Mouse (Mus musculus) hindbrain, embryonic 14.5 days (tissue): ENCODE data around the gene Txndc5. TPM values are rescaled to one million over a fixed set of nuclear protein-coding genes. Genes with fewer than 3 reads are reported as not detected.

ENCODE experiments used
- ATAC-seq: fragments of 200-750 bp; cut with Nextera tagmentation; 2 replicates; pipeline ENCODE4 v1.8.0; 2017; ENCODE audit warnings: moderate number of reproducible peaks, mild to moderate bottlenecking, moderate TSS enrichment, moderate library complexity; ENCODE audit not compliant: low FRiP score
- DNase-seq: peaks from one replicate; pipeline ENCODE4 v3.0.0-alpha.2; 2015; ENCODE audit warnings: low spot score
- H3K27ac ChIP-seq: fragments of 300-500 bp; sonication (generic); 2 replicates; pipeline ENCODE4 v1.5.1; 2014; ENCODE audit warnings: mild to moderate bottlenecking, moderate library complexity
- H3K27me3 ChIP-seq: fragments of 300-500 bp; sonication (generic); 2 replicates; pipeline ENCODE4 v1.6.1; 2014; ENCODE audit warnings: mild to moderate bottlenecking, low read length, mixed read lengths; ENCODE audit not compliant: control insufficient read depth, insufficient read depth
- H3K36me3 ChIP-seq: fragments of 300-500 bp; sonication (generic); replicated peaks from 2 replicates; pipeline ENCODE4 v1.6.1; 2014; ENCODE audit not compliant: control insufficient read depth, insufficient read depth
- H3K4me1 ChIP-seq: fragments of 300-500 bp; sonication (generic); replicated peaks from 2 replicates; pipeline ENCODE4 v1.6.1; 2014; ENCODE audit warnings: antibody characterized with exemption, low read length, mixed read lengths; ENCODE audit not compliant: control insufficient read depth, insufficient read depth
- H3K4me2 ChIP-seq: fragments of 300-500 bp; sonication (generic); replicated peaks from 2 replicates; pipeline ENCODE4 v1.6.1; 2014; ENCODE audit warnings: mild to moderate bottlenecking, moderate library complexity
- H3K4me3 ChIP-seq: fragments of 300-500 bp; sonication (generic); replicated peaks from 2 replicates; pipeline ENCODE4 v1.5.1; 2014; ENCODE audit warnings: mild to moderate bottlenecking, low read length
- H3K9ac ChIP-seq: fragments of 300-500 bp; sonication (generic); 2 replicates; pipeline ENCODE4 v1.6.1; 2014
- H3K9me3 ChIP-seq: fragments of 300-500 bp; sonication (generic); 2 replicates; pipeline ENCODE4 v1.6.1; 2016; ENCODE audit warnings: low read length; ENCODE audit not compliant: control insufficient read depth
- WGBS: fragments of 180-500 bp; shearing (Covaris S2); extraction: QIAGEN DNeasy Blood & Tissue Kit; methylation state at CpG from one replicate; pipeline ENCODE4 v1.1.7; 2014; 5-methylcytosine and 5-hydroxymethylcytosine counted together
- polyA plus RNA-seq: library from polyadenylated mRNA; unstranded; fragments of >200 nt; fragmentation: Nextera tagmentation; extraction: Ambion mirVana; gene quantifications from 2 replicates; pipeline ENCODE4 v1.2.1, GENCODE M21; 2014

Txndc5 gene
- polyA plus RNA-seq, 1 experiment from 2014 or later, result 102 TPM

- H3K9ac ChIP-seq, result no peak overlapping the region
- no peak overlapping the region for H3K4me2 ChIP-seq
- WGBS, result 86% methylated on average over 6 of the region's 6 CpGs
- no peaks in the 10 kb centered on the region for H3K4me1 ChIP-seq
- no peaks in the 10 kb centered on the region for H3K27me3 ChIP-seq
- no peak overlapping the region for H3K27ac ChIP-seq
- H3K36me3 ChIP-seq, result no peaks in the 10 kb centered on the region
- no peak for ATAC-seq
- no peak for DNase-seq
- H3K4me3 ChIP-seq, result no peak overlapping the region
- no peaks in the 10 kb centered on the region for H3K9me3 ChIP-seq
These were observed 41.9 kb downstream of the Txndc5 start for GRCm38 (mm10) chr13:38486767-38487166.

- H3K4me2 ChIP-seq, result no peak overlapping the region
- no peak overlapping the region for H3K27ac ChIP-seq
- no peak for DNase-seq
- WGBS, result 83% methylated on average over 5 of the region's 5 CpGs
- ATAC-seq, result no peak
- no peaks in the 10 kb centered on the region for H3K4me1 ChIP-seq
- no peak overlapping the region for H3K9ac ChIP-seq
- no peaks in the 10 kb centered on the region for H3K9me3 ChIP-seq
- H3K27me3 ChIP-seq, result no peaks in the 10 kb centered on the region
- H3K36me3 ChIP-seq, result no peaks in the 10 kb centered on the region
- no peak overlapping the region for H3K4me3 ChIP-seq
These were observed 43.9 kb downstream of the Txndc5 start for GRCm38 (mm10) chr13:38484701-38485100.

- Histone ChIP-seq H3K36me3 (no peaks in the 10 kb centered on the region), H3K4me1 (no peaks in the 10 kb centered on the region), H3K27me3 (no peaks in the 10 kb centered on the region), H3K4me3 (no peak overlapping the region), H3K27ac (no peak overlapping the region), H3K9ac (no peak overlapping the region), H3K9me3 (no peaks in the 10 kb centered on the region), H3K4me2 (no peak overlapping the region)
- ATAC-seq (no peak), DNase-seq (no peak)
- 93% methylated on average over 7 of the region's 7 CpGs for WGBS
These were observed 47.6 kb downstream of the Txndc5 start for GRCm38 (mm10) chr13:38481021-38481420.

GRCm38 (mm10) chr13:38476936-38477335 is 51.7 kb downstream of the Txndc5 start:
- no peak for DNase-seq
- no peaks in the 10 kb centered on the region for H3K36me3 ChIP-seq
- H3K4me3 ChIP-seq, result no peak overlapping the region
- H3K4me2 ChIP-seq, result no peak overlapping the region
- no peak for ATAC-seq
- no peaks in the 10 kb centered on the region for H3K4me1 ChIP-seq
- H3K9ac ChIP-seq, result no peak overlapping the region
- 27% methylated on average over 8 of the region's 8 CpGs for whole genome bisulfite sequencing
- H3K9me3 ChIP-seq, result no peaks in the 10 kb centered on the region
- no peak overlapping the region for H3K27ac ChIP-seq
- no peaks in the 10 kb centered on the region for H3K27me3 ChIP-seq

- H3K9me3 ChIP-seq, result no peaks in the 10 kb centered on the region
- ATAC-seq (no peak), DNase-seq (no peak)
- no peaks in the 10 kb centered on the region for H3K27me3 ChIP-seq
- no peak overlapping the region for H3K4me2 ChIP-seq
- no peaks in the 10 kb centered on the region for H3K4me1 ChIP-seq
- H3K4me3 ChIP-seq, result no peak overlapping the region
- 92% methylated on average over 6 of the region's 6 CpGs for WGBS
- H3K9ac ChIP-seq, result no peak overlapping the region
- no peaks in the 10 kb centered on the region for H3K36me3 ChIP-seq
- H3K27ac ChIP-seq, result no peak overlapping the region
These were observed 55.1 kb downstream of the Txndc5 start for GRCm38 (mm10) chr13:38473497-38473896.

GRCm38 (mm10) chr13:38472636-38473035 is 56.0 kb downstream of the Txndc5 start:
- H3K27me3 ChIP-seq, result no peaks in the 10 kb centered on the region
- no peaks in the 10 kb centered on the region for H3K9me3 ChIP-seq
- WGBS, result 87% methylated on average over 4 of the region's 4 CpGs
- H3K36me3 ChIP-seq, result no peaks in the 10 kb centered on the region
- no peak overlapping the region for H3K4me2 ChIP-seq
- ATAC-seq (no peak), DNase-seq (no peak)
- H3K4me1 ChIP-seq, result no peaks in the 10 kb centered on the region
- no peak overlapping the region for H3K27ac ChIP-seq
- no peak overlapping the region for H3K4me3 ChIP-seq
- no peak overlapping the region for H3K9ac ChIP-seq

GRCm38 (mm10) chr13:38470882-38471281 is 57.7 kb downstream of the Txndc5 start:
- Histone ChIP-seq H3K9ac (no peak overlapping the region), H3K9me3 (no peaks in the 10 kb centered on the region), H3K36me3 (no peaks in the 10 kb centered on the region), H3K27ac (no peak overlapping the region), H3K4me1 (no peaks in the 10 kb centered on the region), H3K27me3 (no peaks in the 10 kb centered on the region), H3K4me3 (no peak overlapping the region), H3K4me2 (no peak overlapping the region)
- ATAC-seq (no peak), DNase-seq (no peak)
- WGBS, result 87% methylated on average over 5 of the region's 5 CpGs

GRCm38 (mm10) chr13:38463410-38463809 is 65.2 kb downstream of the Txndc5 start:
- H3K27me3 ChIP-seq, result no peaks in the 10 kb centered on the region
- DNase-seq (no peak), ATAC-seq (no peak)
- no peak overlapping the region for H3K9ac ChIP-seq
- 77% methylated on average over 1 of the region's 1 CpGs for WGBS
- no peak overlapping the region for H3K4me2 ChIP-seq
- no peaks in the 10 kb centered on the region for H3K4me1 ChIP-seq
- no peak overlapping the region for H3K27ac ChIP-seq
- no peaks in the 10 kb centered on the region for H3K36me3 ChIP-seq
- H3K4me3 ChIP-seq, result no peak overlapping the region
- H3K9me3 ChIP-seq, result no peaks in the 10 kb centered on the region

GRCm38 (mm10) chr13:38451446-38451845 is 77.2 kb downstream of the Txndc5 start:
- Histone ChIP-seq H3K4me1 (no peaks in the 10 kb centered on the region), H3K27me3 (no peaks in the 10 kb centered on the region), H3K9me3 (no peaks in the 10 kb centered on the region), H3K27ac (no peak overlapping the region), H3K9ac (no peak overlapping the region), H3K4me3 (no peak overlapping the region), H3K36me3 (no peaks in the 10 kb centered on the region), H3K4me2 (no peak overlapping the region)
- ATAC-seq (no peak), DNase-seq (no peak)
- WGBS, result 77% methylated on average over 5 of the region's 5 CpGs
